Mouse (Mus musculus): ENCODE results near the gene Pcdh9.

Gene Pcdh9

GRCm38 (mm10) chr14:93890519-93891370 is at the start of gene Pcdh9:
TSS of gene Pcdh9 (minus strand) at chr14:93890679.
- no peak for DNase-seq (ENCODE audit: low spot score in 2 of 2)

GRCm38 (mm10) chr14:93906928-93907327 is 16.4 kb upstream of the Pcdh9 start:
- DNase-seq (ENCODE audit: low spot score in 2 of 2), result no peak

DNA sequence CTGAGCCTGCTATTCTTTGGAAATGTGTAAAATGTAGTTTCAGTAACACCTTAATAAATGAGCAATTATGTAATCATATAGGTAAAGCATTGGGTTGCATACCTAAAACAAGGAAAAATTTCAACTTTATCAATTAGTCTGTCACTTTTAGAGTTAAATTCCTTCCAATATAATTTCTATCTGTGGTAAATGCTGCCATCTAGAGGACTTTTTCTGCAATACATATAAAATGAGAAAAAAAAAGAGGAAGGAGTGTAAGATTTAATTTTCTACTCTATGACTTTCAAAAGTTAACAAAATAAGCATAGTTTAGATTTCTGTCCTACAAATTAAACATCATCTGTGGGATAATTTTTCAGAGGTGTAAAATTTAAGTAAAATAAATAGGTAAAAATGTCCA is 8.1 kb upstream of the Pcdh9 start:
- no peak for DNase-seq (ENCODE audit: low spot score in 2 of 2)

GRCm38 (mm10) chr14:93895131-93895530 is 4.7 kb upstream of the Pcdh9 start:
- DNase-seq (ENCODE audit: low spot score in 2 of 2), result no peak

DNA sequence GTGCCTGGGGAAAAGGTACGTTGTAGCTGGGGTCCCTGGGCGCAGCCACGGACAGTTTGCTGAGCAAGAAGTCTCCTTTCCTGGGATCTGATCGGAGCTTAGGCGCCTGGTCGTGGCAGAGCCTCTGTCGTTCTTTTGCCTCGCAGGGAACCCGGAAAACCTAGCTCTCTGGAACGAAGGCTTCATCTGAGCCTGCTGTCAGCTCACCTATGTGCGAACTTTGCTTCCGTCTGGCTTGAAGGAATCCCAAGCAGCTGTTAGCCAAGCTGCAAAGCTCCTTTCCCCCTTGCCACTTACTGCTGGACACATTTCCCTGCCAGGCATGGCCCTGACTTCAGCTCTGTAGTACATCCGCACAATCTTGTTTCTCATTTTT is 880 bp upstream of the Pcdh9 start:
- no peak for DNase-seq (ENCODE audit: low spot score in 2 of 2)

DNA sequence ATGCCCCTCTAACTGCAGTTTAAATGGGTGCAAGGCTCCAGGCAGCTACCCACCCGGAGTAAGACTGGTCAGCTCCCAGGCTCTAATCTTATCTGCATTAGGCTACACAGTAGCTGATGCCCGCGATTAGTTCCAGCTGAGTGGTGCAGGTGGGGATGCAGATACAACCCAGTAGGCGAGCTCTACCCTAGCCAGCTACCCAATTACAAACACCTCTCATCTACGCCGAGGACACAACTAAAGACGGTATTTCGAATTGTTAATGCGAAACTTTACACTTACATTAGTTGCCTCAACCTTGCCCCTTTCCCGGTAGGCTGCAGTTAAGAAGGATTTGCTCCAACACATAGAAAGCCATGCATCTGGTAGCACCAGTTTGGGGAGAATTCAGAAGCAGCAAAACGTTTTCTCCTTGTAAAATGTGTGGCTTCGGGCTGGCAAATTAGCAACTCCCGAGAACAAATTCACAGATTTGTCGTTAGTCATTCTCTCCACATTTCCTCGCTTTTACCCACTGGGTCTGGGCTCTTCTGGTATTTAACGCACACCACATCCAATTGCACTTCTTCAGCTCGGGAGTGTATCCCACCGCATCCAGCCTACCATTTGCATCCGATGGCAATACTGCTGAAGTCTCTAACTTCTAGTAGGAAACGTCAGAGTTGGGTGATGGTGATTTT is 500 bp downstream of the Pcdh9 start:
- DNase-seq (ENCODE audit: low spot score in 2 of 2), result no peak

DNA sequence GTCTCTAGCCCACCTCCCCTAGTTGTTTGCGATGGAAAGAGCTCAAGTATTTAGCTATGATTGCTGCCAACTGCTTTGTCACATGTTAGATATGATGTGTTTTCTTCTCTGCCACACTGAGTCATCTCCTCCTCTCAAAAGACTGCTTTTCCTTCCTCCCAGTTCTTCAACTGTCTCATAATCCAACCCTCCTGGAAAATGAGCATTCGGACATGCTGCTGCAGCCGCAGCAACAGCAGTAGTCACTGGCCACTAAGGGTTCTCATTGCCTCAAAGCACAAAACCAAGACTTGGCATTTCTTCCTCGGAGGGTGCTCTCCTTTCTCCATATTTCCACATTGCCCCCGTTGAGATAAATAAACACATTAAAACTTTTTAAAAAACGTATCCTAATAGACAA is 1.2 kb downstream of the Pcdh9 start:
- no peak for DNase-seq (ENCODE audit: low spot score in 2 of 2)

DNA sequence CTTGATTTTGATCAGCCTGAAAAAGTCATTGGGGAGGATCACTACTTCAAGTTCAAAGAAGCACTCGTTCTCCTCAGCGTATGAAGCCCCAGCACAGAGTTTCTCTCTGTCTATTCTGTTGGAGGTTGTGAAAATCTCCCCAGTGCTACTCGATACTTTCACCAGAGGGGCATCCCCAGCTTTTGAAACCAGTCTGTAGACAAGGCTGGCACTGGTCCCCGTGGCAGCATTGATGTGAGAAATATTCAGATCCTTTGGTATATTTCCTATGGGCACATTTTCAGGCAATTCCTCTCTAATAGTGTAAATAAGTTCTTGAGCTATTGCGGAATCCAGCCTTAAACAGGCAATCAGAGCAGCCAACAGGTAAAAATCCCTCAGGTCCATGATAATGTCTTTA is 2.1 kb downstream of the Pcdh9 start:
- DNase-seq (ENCODE audit: low spot score in 2 of 2), result no peak

GRCm38 (mm10) chr14:93887066-93887465 is 3.4 kb downstream of the Pcdh9 start:
- DNase-seq (ENCODE audit: low spot score in 2 of 2), result no peak

DNA sequence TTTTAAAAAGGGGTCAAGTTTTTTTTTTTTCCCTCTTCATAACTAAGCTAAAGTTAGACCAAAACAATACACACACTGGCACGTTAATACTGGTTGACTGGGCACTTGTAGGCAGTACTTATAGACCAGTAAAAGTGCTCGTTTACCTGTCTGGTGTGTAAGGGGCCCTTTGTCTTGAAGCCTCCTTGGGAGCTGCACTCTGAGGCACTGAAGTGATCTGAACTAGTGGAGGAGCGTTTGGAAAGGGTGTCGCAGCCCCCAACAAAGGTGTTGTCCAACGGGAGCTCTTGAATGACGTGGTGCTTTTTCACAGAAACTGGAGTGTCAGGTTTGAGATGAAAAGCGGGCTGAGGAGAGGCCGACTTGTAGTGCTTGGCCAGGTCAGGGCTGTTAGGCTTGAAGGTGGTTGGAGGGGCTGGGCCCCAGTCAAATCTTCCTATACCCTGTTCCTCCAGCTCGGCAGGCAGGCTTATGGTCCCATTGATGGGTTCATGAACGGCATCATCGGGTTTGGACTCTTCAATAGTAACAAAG is 4.9 kb downstream of the Pcdh9 start:
- DNase-seq (ENCODE audit: low spot score in 2 of 2), result no peak

DNA sequence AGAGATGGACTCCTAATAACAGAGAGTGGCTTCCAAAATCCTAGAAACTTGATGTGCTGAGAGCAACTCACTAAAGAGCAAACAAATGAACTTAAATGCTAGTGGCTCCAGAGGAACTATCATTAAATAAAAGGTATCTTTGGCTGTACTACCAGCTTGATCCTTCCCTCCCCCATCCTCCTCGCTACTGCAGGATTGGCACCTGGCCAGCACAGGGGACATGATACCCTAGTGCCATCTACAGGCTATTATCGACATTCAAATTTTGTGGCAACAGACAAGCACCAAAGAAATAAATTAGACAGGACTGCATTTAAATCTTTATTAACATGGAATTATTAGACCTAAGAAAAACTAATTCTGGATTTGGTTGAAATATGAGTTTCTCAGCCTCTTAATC is 6.0 kb downstream of the Pcdh9 start:
- no peak for DNase-seq (ENCODE audit: low spot score in 2 of 2)

GRCm38 (mm10) chr14:93880071-93880470 is 10.4 kb downstream of the Pcdh9 start:
- no peak for DNase-seq (ENCODE audit: low spot score in 2 of 2)

DNA sequence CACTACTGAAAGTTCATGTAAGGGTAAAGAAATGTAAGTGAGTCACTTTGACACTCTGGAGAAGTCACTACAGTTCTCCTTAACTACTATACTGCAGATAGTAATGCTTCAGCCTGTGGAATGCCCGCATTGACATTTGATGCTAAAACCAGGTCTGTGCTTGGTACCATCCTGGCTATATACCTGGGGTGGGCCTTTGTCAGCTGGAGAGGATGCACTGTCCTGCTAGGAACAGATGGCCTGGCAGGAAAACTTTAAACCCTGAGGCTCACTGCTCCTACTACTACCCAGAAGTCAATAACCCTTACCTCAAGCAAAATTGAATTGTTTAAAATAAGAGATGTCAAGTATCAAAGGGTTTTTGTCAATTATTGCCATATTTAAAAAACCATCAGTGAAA is 14.5 kb downstream of the Pcdh9 start:
- DNase-seq (ENCODE audit: low spot score in 2 of 2), result no peak

DNA sequence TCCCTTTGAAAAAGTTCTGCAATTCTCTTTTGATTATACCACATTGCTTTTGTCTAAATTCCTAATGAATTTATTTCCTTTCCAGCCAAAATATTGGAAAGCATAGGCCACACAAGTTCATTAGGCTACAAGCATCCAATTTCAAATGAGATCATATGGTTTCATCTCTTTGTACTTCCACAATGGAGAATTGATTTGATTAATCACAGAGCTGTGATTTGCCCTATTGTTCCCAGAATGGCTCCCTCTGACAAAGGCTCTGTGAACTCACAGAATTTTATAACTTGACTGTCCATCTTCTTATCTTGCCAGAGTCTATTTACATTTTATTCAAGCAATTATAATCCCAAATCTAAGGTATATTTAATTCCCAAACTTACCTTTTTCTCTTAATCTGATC is 22.3 kb downstream of the Pcdh9 start:
- DNase-seq (ENCODE audit: low spot score in 2 of 2), result no peak

DNA sequence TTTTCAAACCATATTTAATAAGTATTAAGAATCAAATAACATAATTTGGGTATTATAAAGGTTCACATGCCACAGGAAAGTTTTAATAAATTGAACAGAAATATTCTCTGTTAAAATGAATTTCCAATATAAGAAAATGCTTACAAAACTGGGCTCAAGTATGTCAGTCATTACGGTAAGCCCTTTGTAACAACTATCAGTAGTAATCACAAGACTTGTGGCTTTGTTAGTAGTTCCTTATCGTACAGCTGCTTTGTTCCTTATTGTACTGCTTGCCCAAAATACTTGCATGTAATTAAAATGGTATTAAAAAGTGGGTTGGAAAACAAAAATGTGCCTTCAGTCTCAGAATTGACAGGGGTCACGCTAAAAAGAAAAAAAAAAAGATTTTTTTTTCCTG is 32.4 kb downstream of the Pcdh9 start:
- DNase-seq (ENCODE audit: low spot score in 2 of 2), result no peak

GRCm38 (mm10) chr14:93846091-93846677 is 44.3 kb downstream of the Pcdh9 start:
- DNase-seq (ENCODE audit: low spot score in 2 of 2), result no peak

DNA sequence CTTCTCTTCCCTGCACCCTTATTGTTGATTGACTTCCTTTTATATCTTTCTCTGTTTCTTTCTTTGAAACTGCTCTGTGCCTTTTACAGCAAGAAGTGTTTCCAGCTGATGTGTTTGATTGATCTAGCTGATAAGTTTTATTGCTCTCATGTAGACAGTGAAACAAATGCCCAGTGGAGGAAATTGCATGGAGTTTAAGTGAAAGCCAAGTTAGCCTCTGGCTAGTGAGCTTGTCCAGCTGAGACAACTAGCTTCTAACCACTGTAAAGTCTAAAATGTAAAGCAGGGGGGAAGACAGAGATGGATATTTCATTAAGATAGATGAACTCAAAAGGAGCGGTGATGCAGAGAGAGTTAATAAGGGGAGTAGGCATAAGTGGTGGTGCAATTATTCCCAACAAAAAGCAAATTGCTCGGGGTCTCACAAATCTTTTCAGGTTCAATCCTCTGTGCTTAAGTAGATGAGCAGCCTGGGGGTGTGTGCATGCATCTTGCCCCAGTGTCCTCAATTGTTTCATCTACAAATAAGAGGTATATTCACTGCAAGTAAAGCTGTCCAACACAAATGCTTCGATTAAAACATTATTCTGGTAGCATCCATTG is 47.7 kb downstream of the Pcdh9 start:
- DNase-seq (ENCODE audit: low spot score in 2 of 2), result no peak

DNA sequence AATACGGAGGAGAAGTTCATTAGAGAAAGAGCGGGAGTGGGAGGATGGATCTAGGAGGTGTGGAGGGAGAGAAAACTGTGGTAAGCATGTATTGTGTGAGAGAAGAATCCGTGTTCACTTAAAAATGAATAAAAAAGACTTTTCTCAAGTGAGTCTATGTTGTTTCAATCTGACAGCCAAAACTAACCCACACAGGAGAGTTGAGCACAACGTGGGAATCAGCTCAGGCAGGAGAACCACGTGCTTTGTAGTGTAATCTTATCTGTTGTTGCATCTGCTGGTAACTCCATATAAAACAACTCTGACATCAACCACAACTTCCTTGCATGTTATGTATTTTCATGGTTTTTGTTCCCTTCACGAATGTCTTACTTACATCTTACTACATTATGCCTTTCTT is 58.0 kb downstream of the Pcdh9 start:
- no peak for DNase-seq (ENCODE audit: low spot score in 2 of 2)

DNA sequence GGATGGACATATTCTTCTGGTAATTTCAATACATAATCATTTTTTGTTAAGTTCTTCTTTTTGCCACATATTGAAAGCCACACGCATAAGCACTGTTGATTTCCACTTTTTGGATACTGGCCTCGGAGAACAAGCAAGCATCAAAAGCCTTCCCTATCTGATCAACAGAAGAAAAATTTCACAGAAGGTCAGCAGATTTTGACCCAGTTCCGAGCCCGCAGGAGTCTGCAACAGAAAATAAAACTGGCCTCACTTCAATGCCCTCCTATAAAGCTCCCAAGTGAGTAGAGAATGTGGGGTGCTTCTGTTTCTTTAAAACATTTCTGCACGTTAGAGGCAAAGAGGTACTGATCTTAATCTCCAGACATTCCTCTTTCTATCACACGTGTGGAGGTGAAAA is 63.3 kb downstream of the Pcdh9 start:
- no peak for DNase-seq (ENCODE audit: low spot score in 2 of 2)

DNA sequence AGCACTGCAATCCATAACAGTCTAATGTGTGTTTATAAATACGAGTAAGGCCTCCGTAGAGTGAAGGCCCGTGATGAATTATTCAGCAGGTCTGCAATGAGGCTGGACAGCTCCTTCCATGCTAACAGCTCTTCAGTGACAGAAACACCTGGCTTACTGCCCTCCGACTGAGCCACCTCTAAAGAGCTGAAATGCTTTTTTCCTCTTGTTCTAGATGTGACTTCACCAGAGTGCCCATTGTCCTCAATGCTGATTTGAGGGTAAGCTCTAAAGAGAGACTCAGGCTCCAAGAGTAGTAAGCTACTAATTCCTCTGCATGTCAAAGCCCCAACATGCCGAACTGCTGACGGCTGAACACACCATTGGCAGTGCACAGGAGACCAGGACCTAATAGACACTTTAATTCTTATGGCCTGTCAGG is 64.4 kb downstream of the Pcdh9 start:
- no peak for DNase-seq (ENCODE audit: low spot score in 2 of 2)

- no peak for DNase-seq (ENCODE audit: low spot score in 2 of 2)
Measured at GRCm38 (mm10) chr14:93818845-93819244, 71.6 kb downstream of the Pcdh9 start.

GRCm38 (mm10) chr14:93817591-93817990 is 72.9 kb downstream of the Pcdh9 start:
- DNase-seq (ENCODE audit: low spot score in 2 of 2), result no peak
